Mouse (Mus musculus): ENCODE results near the gene Grm6. TPM values are rescaled to one million over a fixed set of nuclear protein-coding genes. Genes with fewer than 3 reads are reported as not detected.

The Grm6 gene
- polyA plus RNA-seq (2021; fragmentation: Nextera tagmentation): not detected in 2 replicates
- long read RNA-seq, experiment 1: 0 reads
- long read RNA-seq, experiment 2: 0 reads

DNA sequence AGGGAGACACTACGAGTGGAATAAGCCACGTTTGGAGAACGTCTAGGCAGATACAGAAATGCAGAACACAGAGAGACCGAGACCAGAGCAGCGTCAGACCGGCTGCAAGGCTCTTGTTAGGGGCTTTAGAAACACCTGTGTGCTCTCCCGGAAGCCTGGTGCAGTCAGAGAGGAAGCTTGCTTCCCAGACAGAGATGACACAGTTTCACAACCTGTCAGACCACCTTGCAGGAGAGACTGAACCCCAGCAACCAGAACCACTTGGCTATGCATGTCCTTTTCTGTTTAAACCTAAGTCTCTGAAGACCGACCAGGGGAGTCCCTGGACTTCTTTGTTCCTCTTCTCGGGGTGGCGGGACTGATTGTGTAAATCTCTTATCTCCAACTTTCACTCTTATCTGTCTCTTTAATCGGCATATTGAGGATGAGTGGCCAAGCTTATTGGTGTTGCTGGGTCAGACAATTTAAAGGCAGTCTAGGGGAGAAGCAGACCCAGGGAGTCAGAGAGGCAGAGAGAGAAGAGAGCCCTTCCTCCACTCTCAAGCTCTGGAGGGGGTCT is at the start of gene Grm6:
Grm6 (plus strand) TSS at position 509 of the 559 bp plus-strand sequence.

DNA sequence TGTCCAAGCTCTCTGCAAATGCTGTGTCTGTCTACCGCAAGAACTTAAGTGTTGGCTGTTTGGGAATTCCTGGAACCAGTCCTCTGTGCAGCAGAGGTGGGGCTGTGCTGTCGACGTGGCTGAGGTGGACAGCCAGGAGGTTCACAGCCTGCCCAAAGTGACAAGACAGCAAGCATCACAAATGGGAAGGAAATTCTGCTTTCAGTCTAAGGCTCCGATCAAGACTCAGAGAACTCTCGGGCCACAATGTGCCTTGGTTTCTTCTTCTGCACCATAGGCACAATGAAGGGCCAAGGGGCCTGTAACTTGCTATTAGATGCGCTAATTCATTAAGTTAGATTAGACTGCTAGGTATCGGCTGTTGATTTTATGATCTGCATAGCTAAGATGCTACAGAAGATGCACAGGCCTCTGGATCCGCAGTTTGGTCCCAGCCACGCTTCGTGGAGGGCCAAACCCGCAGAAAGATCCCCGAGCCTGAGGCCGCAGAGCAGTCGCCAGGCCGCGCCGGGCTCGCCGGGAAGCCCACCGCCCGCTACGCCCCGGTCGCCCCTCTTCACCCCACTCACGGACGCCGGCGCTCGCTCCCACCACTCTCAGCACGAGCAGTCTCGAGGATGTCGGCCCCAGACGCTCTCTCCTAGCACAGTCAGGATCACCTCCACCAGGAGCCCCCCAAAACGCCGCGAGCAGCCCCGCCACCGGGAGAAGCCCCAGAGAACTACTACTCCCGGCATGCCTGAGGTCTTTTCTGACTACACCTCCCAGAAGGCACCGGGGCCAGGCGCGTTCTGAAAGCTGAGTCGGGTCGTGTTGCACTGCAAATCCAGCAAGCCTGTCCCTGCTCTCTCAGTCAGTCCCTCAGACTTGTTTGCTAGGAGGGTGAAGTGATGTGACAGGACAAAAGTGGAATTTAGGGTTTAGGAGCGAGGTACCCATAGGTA is 23.2 kb upstream of the Grm6 start, which contains the start of gene Zfp354c:
Zfp354c (minus strand) TSS at position 715 of the 944 bp plus-strand sequence.

DNA sequence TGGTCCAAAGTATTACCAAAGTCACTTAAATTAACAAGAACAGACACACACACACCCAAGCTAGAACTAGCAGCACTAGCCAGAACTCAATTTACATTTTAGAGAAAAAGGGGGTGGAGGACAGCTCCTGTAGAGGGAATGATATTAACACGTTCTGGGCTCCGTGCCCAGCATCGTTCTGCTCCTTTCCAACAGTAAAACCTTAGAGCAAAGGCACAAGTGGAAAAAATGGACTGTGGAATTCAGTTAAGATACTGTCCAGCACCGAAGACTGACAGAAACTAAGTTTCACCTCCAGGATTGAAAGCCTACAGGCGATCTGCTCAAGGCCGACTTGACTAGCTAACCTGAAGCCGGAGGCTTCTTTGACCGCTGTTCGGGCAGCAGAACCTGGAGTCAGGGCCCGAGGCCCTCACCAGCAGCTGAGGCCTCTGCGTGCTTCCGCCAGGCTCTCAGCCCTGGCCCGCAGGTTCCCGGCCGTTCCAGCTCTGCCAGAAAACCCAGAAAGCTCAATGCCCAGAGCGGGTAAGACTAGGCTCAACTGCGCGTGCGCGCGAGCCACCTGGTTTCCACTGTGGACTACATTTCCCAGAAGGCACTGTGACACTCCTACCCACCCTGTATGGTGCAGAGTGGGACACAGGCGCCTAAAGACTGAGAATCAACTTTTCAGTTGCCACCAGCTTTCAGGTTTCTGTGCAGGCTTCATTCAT is 9.3 kb upstream of the Grm6 start, which contains the start of gene Zfp879:
Zfp879 (minus strand) TSS at position 530 of the 713 bp plus-strand sequence.

DNA sequence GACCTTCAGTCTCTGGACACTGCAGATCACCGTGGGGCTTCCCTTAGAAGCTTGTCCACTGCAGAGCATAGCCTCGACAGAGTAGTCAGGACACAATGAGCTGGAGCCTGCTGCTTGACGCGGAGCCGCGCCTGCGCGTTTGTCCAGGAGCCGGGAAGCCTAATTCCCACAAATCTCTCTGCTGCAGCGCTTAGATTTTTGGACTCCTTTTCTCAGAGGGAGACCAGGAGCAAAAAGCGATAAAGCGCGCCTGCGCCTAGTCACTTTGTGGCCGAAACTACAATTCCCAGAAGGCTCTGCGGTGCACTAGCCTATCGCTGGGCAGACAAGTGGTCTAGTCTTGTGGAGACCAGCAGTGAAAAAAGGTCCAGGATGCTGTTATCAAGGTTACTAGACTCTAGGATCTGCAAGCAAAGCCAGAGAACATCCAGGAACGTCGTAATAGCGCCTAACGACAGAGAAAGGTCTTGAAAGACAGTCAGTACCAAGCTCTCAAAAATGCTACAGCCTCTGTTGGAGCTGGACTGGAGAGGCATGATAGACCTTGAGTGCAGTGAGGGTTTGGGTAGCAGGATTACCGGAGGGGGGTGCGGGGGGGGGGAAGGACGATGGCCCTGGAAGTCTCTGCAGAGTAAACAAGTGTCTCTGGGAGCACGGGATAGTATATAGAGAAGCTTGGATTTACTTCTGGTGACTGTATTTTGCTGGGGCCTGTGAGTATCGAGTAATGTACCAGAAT is 37.1 kb downstream of the Grm6 start, which contains the start of gene Zfp454:
Zfp454 (minus strand) TSS at position 262 of the 739 bp plus-strand sequence.

Other genes starting within 250 kb of the Grm6 start
- 1.3 and 2.4 TPM in 2 replicates for gene Adamts2, start 248.6 kb upstream of the Grm6 start, polyA plus RNA-seq (2021; fragmentation: Nextera tagmentation)
- 8.1 and 9.9 TPM in 2 replicates for gene Zfp354c, start 23.0 kb upstream of the Grm6 start, polyA plus RNA-seq (2021; fragmentation: Nextera tagmentation)
- gene Zfp879, start 9.1 kb upstream of the Grm6 start, polyA plus RNA-seq (2021; fragmentation: Nextera tagmentation): 0.97 and 1.4 TPM in 2 replicates
- gene Zfp454, start 37.0 kb downstream of the Grm6 start, polyA plus RNA-seq (2021; fragmentation: Nextera tagmentation): 2.8 and 3.2 TPM in 2 replicates
- 14.9 and 18.5 TPM in 2 replicates for gene Zfp2, start 65.5 kb downstream of the Grm6 start, polyA plus RNA-seq (2021; fragmentation: Nextera tagmentation)
- gene Zfp354b, start 80.9 kb downstream of the Grm6 start, polyA plus RNA-seq (2021; fragmentation: Nextera tagmentation): 2.9 and 3.2 TPM in 2 replicates
- gene 4933414I15Rik, start 93.1 kb downstream of the Grm6 start, polyA plus RNA-seq (2021; fragmentation: Nextera tagmentation): not detected in 2 replicates
- not detected in 2 replicates for gene Prop1, start 103.1 kb downstream of the Grm6 start, polyA plus RNA-seq (2021; fragmentation: Nextera tagmentation)
- not detected in 2 replicates for gene Olfr1378, start 115.8 kb downstream of the Grm6 start, polyA plus RNA-seq (2021; fragmentation: Nextera tagmentation)
- gene Olfr1377, start 131.3 kb downstream of the Grm6 start, polyA plus RNA-seq (2021; fragmentation: Nextera tagmentation): not detected in 2 replicates
- gene Olfr51, start 152.9 kb downstream of the Grm6 start, polyA plus RNA-seq (2021; fragmentation: Nextera tagmentation): not detected in 2 replicates
- gene Olfr54, start 163.6 kb downstream of the Grm6 start, polyA plus RNA-seq (2021; fragmentation: Nextera tagmentation): not detected in 2 replicates
- not detected in 2 replicates for gene Olfr1375, start 197.4 kb downstream of the Grm6 start, polyA plus RNA-seq (2021; fragmentation: Nextera tagmentation)
- 5.0 and 5.1 TPM in 2 replicates for gene Zfp354a, start 208.6 kb downstream of the Grm6 start, polyA plus RNA-seq (2021; fragmentation: Nextera tagmentation)

All from left cerebral cortex, adult 6 months (tissue).